Mouse (Mus musculus) embryonic fibroblast, embryonic 13.5 days (primary cell): Measurements from ENCODE around the gene Ubr4. TPM values are rescaled to one million over a fixed set of nuclear protein-coding genes. Genes with fewer than 3 reads are reported as not detected.

Source experiments
- H3K27ac ChIP-seq: 2 replicates; pipeline ENCODE4 v1.5.1; 2012; ENCODE audit warnings: low read length, control low read depth, inconsistent platforms; ENCODE audit not compliant: insufficient read depth
- H3K4me1 ChIP-seq: 2 replicates; pipeline ENCODE4 v1.6.1; 2011; ENCODE audit warnings: low read length; ENCODE audit not compliant: control insufficient read depth, insufficient read depth
- H3K4me3 ChIP-seq: 2 replicates; pipeline ENCODE4 v1.5.1; 2011; ENCODE audit warnings: mild to moderate bottlenecking, control low read depth, low read length; ENCODE audit not compliant: insufficient read depth
- CTCF ChIP-seq: IDR thresholded peaks from 2 replicates; pipeline ENCODE4 v1.5.1; 2011; ENCODE audit warnings: mild to moderate bottlenecking, control low read depth, low read length, moderate library complexity, borderline replicate concordance; ENCODE audit not compliant: insufficient read depth
- POLR2A ChIP-seq: IDR thresholded peaks from 2 replicates; pipeline ENCODE4 v1.6.1; 2011; ENCODE audit warnings: low read depth, mild to moderate bottlenecking, control low read depth, low read length, moderate library complexity
- polyA plus RNA-seq: library from polyadenylated mRNA; stranded (reverse); fragments of >200 nt; gene quantifications from 2 replicates; pipeline ENCODE4 v1.2.4, GENCODE M21; 2011; ENCODE audit warnings: low read depth; ENCODE audit not compliant: missing spikeins, insufficient read length

The Ubr4 gene
- polyA plus RNA-seq, 1 experiment, result 107 TPM

- no peak overlapping the region for H3K4me3 ChIP-seq
- H3K27ac ChIP-seq, result no peak overlapping the region
- TF ChIP-seq CTCF, result no peak
- TF ChIP-seq POLR2A, result no peak
- H3K4me1 ChIP-seq, result no peaks in the 10 kb centered on the region
These were observed 141.0 kb downstream of the Ubr4 start for GRCm38 (mm10) chr4:139493227-139494025.

- Histone ChIP-seq H3K4me1 (peaks cover 3% of the 10 kb centered on the region; the same call in 1 of the 2 replicates), H3K27ac (no peak overlapping the region), H3K4me3 (no peak overlapping the region)
- TF ChIP-seq POLR2A (no peak), CTCF (no peak)
These were observed 148.4 kb downstream of the Ubr4 start for GRCm38 (mm10) chr4:139500814-139501213.

GRCm38 (mm10) chr4:139501702-139502101 lies 149.3 kb downstream of the Ubr4 start:
- H3K27ac ChIP-seq, result no peak overlapping the region
- H3K4me3 ChIP-seq, result no peak overlapping the region
- peaks cover 3% of the 10 kb centered on the region; the same call in 1 of the 2 replicates for H3K4me1 ChIP-seq
- TF ChIP-seq POLR2A (no peak), CTCF (no peak)

- TF ChIP-seq CTCF (no peak), POLR2A (no peak)
- Histone ChIP-seq H3K4me3 (no peak overlapping the region), H3K27ac (no peak overlapping the region), H3K4me1 (peaks cover 3% of the 10 kb centered on the region; the same call in 1 of the 2 replicates)
These were observed 151.5 kb downstream of the Ubr4 start for GRCm38 (mm10) chr4:139503919-139504318.

GRCm38 (mm10) chr4:139505716-139506115 lies 153.3 kb downstream of the Ubr4 start:
- TF ChIP-seq CTCF (no peak), POLR2A (no peak)
- peaks cover 3% of the 10 kb centered on the region; the same call in 1 of the 2 replicates for H3K4me1 ChIP-seq
- H3K4me3 ChIP-seq, result no peak overlapping the region
- H3K27ac ChIP-seq, result no peak overlapping the region

GRCm38 (mm10) chr4:139506727-139507126 lies 154.3 kb downstream of the Ubr4 start:
- TF ChIP-seq CTCF (no peak), POLR2A (no peak)
- Histone ChIP-seq H3K4me1 (no peaks in the 10 kb centered on the region), H3K4me3 (no peak overlapping the region), H3K27ac (no peak overlapping the region)

GRCm38 (mm10) chr4:139509069-139509468 lies 156.7 kb downstream of the Ubr4 start:
- H3K4me1 ChIP-seq, result no peaks in the 10 kb centered on the region
- no peak overlapping the region for H3K27ac ChIP-seq
- no peak overlapping the region for H3K4me3 ChIP-seq
- TF ChIP-seq CTCF, result no peak
- TF ChIP-seq POLR2A, result no peak

- no peak overlapping the region for H3K27ac ChIP-seq
- no peak overlapping the region for H3K4me3 ChIP-seq
- TF ChIP-seq CTCF (no peak), POLR2A (no peak)
- no peaks in the 10 kb centered on the region for H3K4me1 ChIP-seq
These were observed 159.1 kb downstream of the Ubr4 start for GRCm38 (mm10) chr4:139511557-139511956.

GRCm38 (mm10) chr4:139512985-139513384 lies 160.6 kb downstream of the Ubr4 start:
- Histone ChIP-seq H3K4me1 (no peaks in the 10 kb centered on the region), H3K27ac (no peak overlapping the region), H3K4me3 (no peak overlapping the region)
- TF ChIP-seq CTCF (no peak), POLR2A (no peak)

GRCm38 (mm10) chr4:139519221-139519620 lies 166.8 kb downstream of the Ubr4 start:
- Histone ChIP-seq H3K27ac (no peak overlapping the region), H3K4me1 (no peaks in the 10 kb centered on the region), H3K4me3 (no peak overlapping the region)
- TF ChIP-seq POLR2A, result no peak
- TF ChIP-seq CTCF, result no peak
